Mouse (Mus musculus): ENCODE measurements at regions not wholly inside any gene's neighbourhood (a gene's known extent, or its start where the extent isn't known, plus 50 kb on each side); places are given as distances from the start of the nearest gene placed in this dataset.

DNA sequence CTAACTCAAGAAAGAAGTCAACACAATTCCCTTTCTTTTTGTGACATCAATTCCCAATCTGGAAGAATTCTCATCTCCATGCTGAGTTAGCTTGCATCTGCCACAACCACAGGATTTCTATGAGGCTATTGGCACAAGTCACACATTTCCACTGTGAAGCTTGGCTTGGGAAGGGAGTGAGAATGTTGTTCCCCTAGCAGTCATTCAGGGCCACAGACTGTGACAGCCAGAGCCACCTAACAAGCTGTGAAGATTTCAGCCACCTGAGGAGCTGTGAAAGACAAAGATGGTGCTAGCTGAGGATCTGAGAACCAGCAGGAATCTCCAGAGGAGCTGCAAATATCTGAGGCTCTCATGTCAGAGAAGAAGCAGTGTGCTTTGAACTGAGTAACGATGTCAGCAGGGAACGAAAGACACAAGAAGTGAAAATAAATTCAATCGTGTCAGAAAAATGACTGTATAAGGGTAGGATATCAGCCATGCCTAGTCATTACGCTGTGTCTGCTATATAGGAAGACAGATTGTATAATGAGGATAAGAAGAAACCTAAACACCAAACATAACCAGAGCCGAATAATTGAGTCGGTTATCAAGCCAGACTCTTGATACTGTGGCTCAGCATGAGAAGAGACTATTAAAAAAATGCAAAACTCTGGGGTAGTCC, 340.6 kb upstream of the Tusc1 start:
- no peak for TF ChIP-seq GATA4 (IDR thresholded peaks at IDR 0.05; ENCODE audit: insufficient replicate concordance, low read length)

DNA sequence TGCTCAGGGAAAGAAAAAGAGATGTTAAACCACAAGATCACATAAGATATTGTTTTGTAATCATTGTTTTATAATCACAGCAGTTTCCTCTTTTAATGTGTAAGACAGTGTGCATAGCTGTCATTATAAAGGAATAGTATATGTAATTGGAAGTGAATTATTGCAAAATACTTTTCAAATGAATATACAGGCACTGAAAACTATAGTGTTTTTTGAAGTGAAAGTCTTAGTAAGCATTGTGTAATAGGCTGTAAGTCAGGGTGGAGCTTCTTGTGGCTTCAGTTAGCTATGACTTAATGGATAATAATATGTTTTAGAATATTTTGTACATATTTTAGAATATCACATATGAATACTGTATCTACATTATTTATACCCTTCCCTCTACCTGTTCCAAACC, 333.7 kb upstream of the Tusc1 start:
- TF ChIP-seq GATA4 (IDR thresholded peaks at IDR 0.05; ENCODE audit: insufficient replicate concordance, low read length), result no peak

DNA sequence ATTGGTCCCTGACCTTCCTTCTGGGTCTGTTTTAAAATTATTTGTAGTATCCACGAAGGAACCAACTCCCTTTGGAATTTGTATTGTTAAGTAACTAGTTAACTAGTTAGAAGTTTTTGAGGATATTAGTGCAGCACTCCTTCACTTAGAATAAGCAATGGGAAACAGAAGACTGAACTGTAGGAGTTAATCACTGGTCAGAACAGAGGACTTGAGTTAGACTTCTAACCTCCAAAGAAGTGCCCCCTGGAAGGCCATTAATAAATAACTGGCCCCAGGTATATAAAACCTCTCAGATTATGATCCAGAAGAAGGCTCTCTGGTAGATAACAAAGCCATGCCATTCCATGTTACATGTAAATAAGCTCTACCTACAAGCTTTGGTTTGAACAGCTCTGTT, 329.0 kb upstream of the Tusc1 start:
- TF ChIP-seq GATA4 (IDR thresholded peaks at IDR 0.05; ENCODE audit: insufficient replicate concordance, low read length), result no peak

DNA sequence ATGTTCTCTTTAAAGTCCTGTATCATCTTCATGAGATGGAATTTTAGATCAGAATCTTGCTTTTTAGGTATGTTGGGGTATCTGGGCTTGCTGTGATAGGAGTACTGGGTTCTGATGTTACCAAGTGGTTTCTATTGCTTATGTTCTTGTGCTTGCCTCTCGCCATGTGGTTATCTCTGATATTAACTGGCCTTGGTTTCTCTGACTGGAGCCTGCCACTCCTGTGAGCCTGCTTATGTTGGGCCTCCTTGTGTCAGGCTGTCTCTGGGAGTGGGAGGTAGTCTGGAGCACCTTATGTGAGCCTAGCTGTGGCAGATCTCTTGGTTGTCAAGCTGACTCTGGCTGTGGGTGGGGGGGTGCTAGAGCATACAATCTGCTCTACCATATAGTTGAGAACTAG, 302.9 kb upstream of the Tusc1 start:
- no peak for TF ChIP-seq GATA4 (IDR thresholded peaks at IDR 0.05; ENCODE audit: insufficient replicate concordance, low read length)

- no peak for TF ChIP-seq GATA4 (IDR thresholded peaks at IDR 0.05; ENCODE audit: insufficient replicate concordance, low read length)
Measured at GRCm38 (mm10) chr4:93598474-93598873, 263.2 kb upstream of the Tusc1 start.

GRCm38 (mm10) chr4:93584328-93584727, 249.0 kb upstream of the Tusc1 start:
- TF ChIP-seq GATA4 (IDR thresholded peaks at IDR 0.05; ENCODE audit: insufficient replicate concordance, low read length), result no peak

- TF ChIP-seq GATA4 (IDR thresholded peaks at IDR 0.05; ENCODE audit: insufficient replicate concordance, low read length), result no peak
Measured at GRCm38 (mm10) chr4:93583670-93584303, 248.5 kb upstream of the Tusc1 start.

- no peak for TF ChIP-seq GATA4 (IDR thresholded peaks at IDR 0.05; ENCODE audit: insufficient replicate concordance, low read length)
Measured at GRCm38 (mm10) chr4:93579343-93579742, 244.0 kb upstream of the Tusc1 start.

GRCm38 (mm10) chr4:93567487-93568259, 232.4 kb upstream of the Tusc1 start:
- TF ChIP-seq GATA4 (IDR thresholded peaks at IDR 0.05; ENCODE audit: insufficient replicate concordance, low read length), result no peak

DNA sequence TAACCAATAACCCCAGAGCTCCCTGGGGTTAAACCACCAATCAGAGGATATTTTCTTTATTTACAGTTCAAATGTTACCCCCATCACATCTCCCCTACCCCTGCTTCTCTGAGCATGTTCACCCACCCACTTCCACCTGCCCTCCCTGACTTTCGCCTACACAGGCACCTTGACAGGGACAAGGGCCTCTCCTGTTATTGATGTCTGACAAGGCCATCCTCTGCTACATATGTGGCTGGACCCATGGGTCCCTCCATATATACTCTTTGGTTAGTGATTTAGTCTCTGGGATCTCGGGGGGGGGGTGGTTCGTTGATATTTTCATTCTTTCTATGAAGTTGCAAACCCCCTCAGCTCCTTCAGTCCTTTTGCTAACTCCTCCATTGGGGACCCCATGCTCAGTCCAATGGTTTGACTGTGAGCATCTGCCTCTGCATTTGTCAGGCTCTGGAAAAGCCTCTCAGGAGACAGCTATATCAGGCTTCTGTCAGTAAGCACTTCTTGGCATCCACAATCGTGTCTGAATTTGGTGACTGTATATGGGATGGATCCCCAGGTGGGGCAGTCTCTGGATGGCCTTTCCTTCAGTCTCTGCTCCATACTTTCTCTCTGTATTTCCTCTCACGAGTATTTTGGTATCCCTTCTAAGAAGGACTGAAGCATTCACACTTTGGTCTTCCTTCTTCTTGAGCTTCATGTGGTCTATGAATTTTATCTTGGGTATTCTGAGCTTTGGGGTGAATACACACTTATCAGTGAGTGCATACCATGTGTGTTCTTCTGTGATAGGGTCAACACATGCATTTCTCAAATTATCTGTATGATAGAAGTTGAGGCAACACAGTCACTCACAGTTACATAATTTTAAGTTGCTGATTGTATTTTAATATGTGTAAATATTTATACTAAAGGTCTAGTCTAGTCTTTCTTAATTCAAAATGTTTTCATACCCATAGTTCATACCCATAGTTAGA, 220.8 kb upstream of the Tusc1 start:
- no peak for TF ChIP-seq GATA4 (IDR thresholded peaks at IDR 0.05; ENCODE audit: insufficient replicate concordance, low read length)

GRCm38 (mm10) chr4:93552489-93553160, 217.3 kb upstream of the Tusc1 start:
- TF ChIP-seq GATA4 (IDR thresholded peaks at IDR 0.05; ENCODE audit: insufficient replicate concordance, low read length), result no peak

GRCm38 (mm10) chr4:93551086-93551485, 215.8 kb upstream of the Tusc1 start:
- no peak for TF ChIP-seq GATA4 (IDR thresholded peaks at IDR 0.05; ENCODE audit: insufficient replicate concordance, low read length)

DNA sequence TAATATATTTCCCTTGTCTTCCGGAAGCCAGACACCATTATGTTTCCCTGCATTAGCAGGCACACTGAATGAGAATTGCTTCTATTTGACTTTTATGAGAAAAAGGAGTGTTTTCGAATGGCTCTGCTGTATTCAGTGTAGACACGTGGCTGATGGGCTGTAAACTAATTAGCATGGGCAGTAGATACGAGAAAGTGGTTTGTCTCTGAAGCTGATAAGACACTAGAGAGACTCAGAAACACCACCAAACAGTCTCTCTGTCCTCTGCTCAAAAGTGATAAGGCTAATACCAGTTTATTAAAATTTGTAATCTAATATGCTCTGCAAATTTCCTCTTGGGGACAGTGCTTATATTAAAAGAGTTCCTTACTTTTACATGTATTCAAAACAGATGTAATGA, 205.3 kb upstream of the Tusc1 start:
- 0 out of 2 replicates have a peak, but pooled peaks have one; percentile 17 for TF ChIP-seq GATA4 (IDR thresholded peaks at IDR 0.05; ENCODE audit: insufficient replicate concordance, low read length)

- no peak for TF ChIP-seq GATA4 (IDR thresholded peaks at IDR 0.05; ENCODE audit: insufficient replicate concordance, low read length)
Measured at GRCm38 (mm10) chr4:93527382-93527781, 192.1 kb upstream of the Tusc1 start.
